Mouse (Mus musculus) c-Kit-positive CD71-positive TER-119-negative erythroid progenitor cells, embryonic 14.5 days (primary cell): ENCODE results near the gene Tpo.

Experiments used
- DNase-seq: peaks from one replicate; pipeline ENCODE4 v3.0.0-alpha.2; 2013; ENCODE audit warnings: low read depth

Tpo gene

DNA sequence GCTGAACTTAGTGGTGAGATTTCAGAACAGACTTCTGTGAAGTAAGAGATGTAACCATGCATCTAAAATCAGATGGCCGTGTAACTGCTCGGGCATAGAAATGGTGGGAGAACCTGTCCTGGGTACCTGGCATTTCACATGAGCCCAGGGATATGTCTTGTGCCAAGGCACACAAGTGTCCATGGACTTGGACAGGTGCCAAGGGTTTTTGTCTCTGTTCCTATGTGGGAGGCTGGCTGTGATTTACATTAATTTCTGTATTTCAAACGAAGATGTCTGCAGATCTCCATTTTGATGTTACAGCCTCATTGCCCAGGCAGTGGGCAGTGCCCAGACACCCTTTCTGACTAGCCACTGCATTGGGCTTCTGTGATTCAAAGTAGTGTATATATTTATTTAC is 115.3 kb downstream of the Tpo start:
- DNase-seq: no peak

DNA sequence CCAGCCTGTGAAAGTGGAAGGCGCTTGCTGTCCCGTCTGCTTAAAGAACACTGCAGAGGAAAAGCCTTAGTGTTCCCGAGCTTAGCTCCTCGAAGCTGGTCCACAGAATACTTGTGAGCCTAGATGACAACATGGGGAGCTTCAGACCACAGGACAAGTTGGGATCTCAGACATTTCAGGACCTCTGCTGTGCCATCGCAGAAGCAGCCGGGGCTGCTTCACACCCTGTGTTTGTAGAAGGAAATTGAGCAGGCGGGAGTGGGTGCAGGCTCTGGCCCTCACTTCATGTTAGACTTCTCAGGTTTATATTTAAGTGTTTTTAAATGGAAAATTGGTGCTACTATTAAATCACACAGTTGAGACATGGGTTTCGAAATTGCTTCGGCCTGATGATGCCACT is 116.9 kb downstream of the Tpo start:
- DNase-seq: no peak

DNA sequence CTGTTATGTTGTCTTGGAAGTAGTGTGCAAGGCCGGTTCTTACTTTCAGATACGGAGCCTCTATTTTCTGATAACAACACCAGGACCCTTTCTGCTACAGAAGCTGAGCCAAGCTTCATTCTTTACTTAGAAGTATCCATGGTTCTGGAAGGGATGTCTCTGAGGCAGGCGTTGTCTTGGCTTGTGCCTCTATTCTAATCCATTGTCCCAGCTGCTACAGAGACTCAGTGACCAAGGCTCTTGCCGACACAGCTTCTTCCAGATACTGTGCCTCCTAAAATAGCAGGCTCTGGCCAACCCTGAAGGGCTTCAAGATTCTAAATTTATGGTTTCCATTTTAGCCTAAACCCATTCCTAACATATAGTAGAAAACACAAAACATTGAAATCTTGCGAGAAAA is 123.7 kb downstream of the Tpo start:
- DNase-seq: no peak

DNA sequence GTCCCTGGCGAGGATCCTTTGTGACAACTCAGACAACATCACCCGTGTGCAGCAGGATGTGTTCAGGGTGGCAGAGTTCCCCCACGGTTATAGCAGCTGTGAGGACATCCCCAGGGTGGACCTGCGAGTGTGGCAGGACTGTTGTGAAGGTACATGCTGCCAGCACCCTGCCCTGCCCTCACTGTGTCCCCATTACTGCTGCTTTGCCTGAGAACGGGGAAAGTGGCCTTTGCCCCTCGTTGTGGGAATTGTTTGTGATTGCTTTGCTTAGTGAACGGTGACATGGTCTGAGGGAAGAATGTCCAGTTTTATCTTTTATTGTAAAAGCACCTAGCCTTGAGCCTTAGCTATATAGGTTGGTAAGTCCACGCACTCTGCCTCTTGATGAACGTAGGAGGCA is 125.8 kb downstream of the Tpo start:
- no peak for DNase-seq
